Mouse (Mus musculus) spleen, adult 2 months (tissue): ENCODE data around the gene Gm17387.

Experiments used
- CTCF ChIP-seq: fragments of 200-500 bp; IDR thresholded peaks from 2 replicates; pipeline ENCODE4 v1.5.1; 2011; ENCODE audit warnings: mild to moderate bottlenecking, inconsistent platforms; ENCODE audit not compliant: insufficient read depth, insufficient read length, insufficient replicate concordance; ENCODE audit errors: extremely low read depth
- POLR2A ChIP-seq: fragments of 200-500 bp; IDR thresholded peaks from 2 replicates; pipeline ENCODE4 v1.6.1; 2011; ENCODE audit warnings: low read depth, low read length, inconsistent platforms

DNA sequence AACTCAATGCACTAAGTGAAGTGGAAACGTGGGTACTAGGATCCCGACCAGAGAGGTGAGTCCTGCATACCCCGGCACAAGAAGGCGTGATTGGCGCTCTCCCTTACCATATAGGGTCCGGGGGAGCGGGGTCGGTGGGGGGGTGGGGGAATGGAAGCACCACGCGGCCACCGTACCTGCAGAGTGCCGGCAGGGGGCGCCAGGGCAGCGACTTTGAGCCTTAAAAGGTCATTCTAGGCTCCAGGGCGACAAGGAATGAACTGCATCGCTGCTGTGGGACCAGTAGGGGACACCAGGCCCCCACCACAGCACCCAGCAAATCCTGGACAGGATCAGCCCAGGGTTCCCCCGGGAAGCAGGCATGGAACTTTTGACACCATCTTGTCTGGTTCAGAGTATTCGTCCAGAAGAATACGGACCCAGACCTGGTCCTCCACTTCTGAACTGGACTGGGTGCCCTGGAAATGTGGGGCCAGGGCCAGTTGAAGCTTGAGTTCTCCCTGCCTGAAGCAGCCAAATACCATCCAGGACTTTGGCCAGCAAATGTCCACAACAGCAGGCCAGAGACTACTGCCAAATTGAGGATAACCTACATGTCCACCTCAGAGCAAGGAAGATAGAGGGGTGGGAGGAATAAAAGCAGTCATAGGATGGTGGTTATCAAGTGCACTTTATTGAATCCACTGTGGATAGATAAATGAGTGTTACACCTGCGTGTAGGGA, 19.8 kb upstream of the Gm17387 start:
- TF ChIP-seq CTCF: peak; percentile 73; the same call in 1 of the 2 replicates
- TF ChIP-seq POLR2A: no peak
